Mouse (Mus musculus) liver, adult 2 months (tissue): ENCODE measurements around the gene Ifitm10.

ENCODE experiments used
- CTCF ChIP-seq: fragments of 200-500 bp; IDR thresholded peaks from 2 replicates; pipeline ENCODE4 v1.5.1; 2011; ENCODE audit warnings: low read depth, low read length, control low read depth
- POLR2A ChIP-seq: fragments of 200-500 bp; IDR thresholded peaks from 2 replicates; pipeline ENCODE4 v1.6.1; 2011; ENCODE audit warnings: low read length, control low read depth; ENCODE audit not compliant: insufficient read depth; ENCODE audit errors: extremely low read depth

DNA sequence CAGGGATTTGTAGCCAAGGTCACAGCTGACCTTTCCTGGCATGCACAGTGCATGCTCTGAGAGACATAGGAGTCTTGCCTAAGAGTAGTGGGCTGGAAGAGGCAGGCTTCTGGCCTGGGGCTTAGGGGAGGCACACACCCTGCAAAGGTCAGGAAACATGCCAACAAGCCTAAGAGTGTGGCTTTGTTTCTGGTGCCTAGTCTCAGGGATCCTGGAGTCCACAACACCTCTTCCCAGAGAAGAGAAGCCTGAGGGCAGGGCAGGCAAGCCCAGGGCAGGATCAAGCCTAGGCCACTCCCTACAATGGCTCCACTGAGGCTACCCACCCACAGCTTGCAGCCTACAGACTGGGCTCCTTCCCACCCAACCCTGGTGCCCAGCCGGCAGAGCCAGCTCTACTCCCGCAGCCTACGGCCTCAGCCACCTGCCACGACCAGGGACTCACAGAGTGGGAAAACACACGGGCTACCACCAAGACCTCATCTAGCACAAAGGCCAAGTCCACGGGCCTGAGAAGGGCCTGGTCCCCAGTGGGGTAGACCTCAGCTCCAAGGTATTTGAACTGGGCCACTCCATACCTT lies 13.2 kb upstream of the Ifitm10 start:
- 0 out of 2 replicates have a peak, but pooled peaks have one; percentile 24 for TF ChIP-seq POLR2A
- TF ChIP-seq CTCF: no peak
